9 mouse cellular contexts compared by ENCODE assay signal in the genomic region with DNA sequence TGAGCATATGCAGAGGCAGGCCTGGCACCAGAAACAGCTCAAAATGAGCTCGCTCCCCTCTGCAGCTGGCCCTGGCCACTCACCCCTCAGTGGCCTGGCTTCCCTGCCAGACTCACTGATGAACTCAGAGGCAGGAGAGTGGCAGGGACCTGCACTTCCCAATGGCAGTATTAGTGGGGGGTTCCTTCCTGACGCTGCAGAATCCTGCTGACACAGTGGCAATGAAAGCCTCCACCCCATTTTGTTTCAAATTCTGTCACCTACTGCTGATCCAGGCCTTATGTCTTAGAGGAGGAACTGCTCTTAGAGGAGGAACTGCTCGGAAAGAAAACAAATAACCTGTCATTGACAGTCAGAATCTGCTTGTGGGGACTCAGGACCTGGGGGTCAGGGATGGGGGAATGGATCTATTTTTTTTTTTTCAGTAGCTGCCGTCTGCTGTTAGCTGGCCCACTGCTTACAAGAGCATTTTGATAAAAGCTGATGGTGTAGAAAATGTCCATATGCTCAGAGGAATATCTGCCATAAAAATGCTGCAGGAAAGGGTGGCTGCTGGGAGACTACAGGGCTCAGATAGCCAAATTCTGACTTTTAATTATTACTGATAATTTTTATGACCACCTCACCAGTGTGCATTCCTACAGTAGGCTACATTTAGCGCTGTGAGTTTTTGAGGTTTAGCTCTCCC. TPM values are rescaled to one million over a fixed set of nuclear protein-coding genes. Genes with fewer than 3 reads are reported as not detected.
DNase-seq lines count a peak whose midpoint lies in the region; ATAC-seq lines count a peak whose summit lies in the region.
"Had no signal": no experiment of that assay in that cellular context is flagged by ENCODE, and none has a peak within 500 bp of the region (broad histone marks: within the 10 kb centered on the region; RNA-seq: fewer than 3 reads in every experiment).

No protein-coding gene starts in this region.

- H3K27ac ChIP-seq in heart, embryonic 15.5 days = peak overlapping the region; percentile 80
- no peak overlapping the region for H3K27ac ChIP-seq in midbrain, embryonic 13.5 days
- H3K27ac ChIP-seq in midbrain, embryonic 11.5 days (ENCODE audit: low read depth, low read length) = no peak overlapping the region
- peak overlapping the region; percentile 13; the same call in 1 of the 2 replicates for H3K27ac ChIP-seq in stomach, embryonic 16.5 days (ENCODE audit: low read length)
- H3K27ac ChIP-seq: midbrain, embryonic 12.5 days had no signal

- no peaks in the 10 kb centered on the region for H3K27me3 ChIP-seq in heart, embryonic 15.5 days
- H3K27me3 ChIP-seq in midbrain, embryonic 13.5 days = no peaks in the 10 kb centered on the region
- no peaks in the 10 kb centered on the region for H3K27me3 ChIP-seq in midbrain, embryonic 11.5 days (ENCODE audit: control insufficient read depth, insufficient read depth, low read length)
- H3K27me3 ChIP-seq in stomach, embryonic 16.5 days (ENCODE audit: control insufficient read depth, insufficient read depth, low read length) = no peaks in the 10 kb centered on the region
- H3K27me3 ChIP-seq: midbrain, embryonic 12.5 days had no signal

- H3K4me3 ChIP-seq in heart, embryonic 15.5 days = no peak overlapping the region
- H3K4me3 ChIP-seq in midbrain, embryonic 13.5 days (replicated peaks) = no peak overlapping the region
- H3K4me3 ChIP-seq in midbrain, embryonic 11.5 days (ENCODE audit: low read depth, low read length) = no peak overlapping the region
- H3K4me3 ChIP-seq in stomach, embryonic 16.5 days (replicated peaks; ENCODE audit: low read length) = no peak overlapping the region
- H3K4me3 ChIP-seq: midbrain, embryonic 12.5 days had no signal

- H3K9ac ChIP-seq in heart, embryonic 15.5 days = no peak overlapping the region
- peak overlapping the region; percentile 42; the same call in 1 of the 2 replicates for H3K9ac ChIP-seq in midbrain, embryonic 13.5 days (replicated peaks)
- no peak overlapping the region for H3K9ac ChIP-seq in midbrain, embryonic 11.5 days (ENCODE audit: low read length)
- no peak overlapping the region for H3K9ac ChIP-seq in stomach, embryonic 16.5 days (ENCODE audit: low read length)

- H3K4me2 ChIP-seq in heart, embryonic 15.5 days = 0 out of 2 replicates have a peak overlapping the region, but pooled peaks have one; percentile 21
- no peak overlapping the region for H3K4me2 ChIP-seq in midbrain, embryonic 13.5 days (replicated peaks)
- no peak overlapping the region for H3K4me2 ChIP-seq in midbrain, embryonic 11.5 days
- no peak overlapping the region for H3K4me2 ChIP-seq in stomach, embryonic 16.5 days (ENCODE audit: low read depth, low read length)
- H3K4me2 ChIP-seq: midbrain, embryonic 12.5 days had no signal

- H3K4me1 ChIP-seq in heart, embryonic 15.5 days (replicated peaks) = peaks cover 94% of the 10 kb centered on the region
- H3K4me1 ChIP-seq in midbrain, embryonic 13.5 days (replicated peaks) = peaks cover 43% of the 10 kb centered on the region
- H3K4me1 ChIP-seq in midbrain, embryonic 11.5 days (ENCODE audit: control insufficient read depth, insufficient read depth, low read length) = no peaks in the 10 kb centered on the region
- peaks cover 41% of the 10 kb centered on the region for H3K4me1 ChIP-seq in stomach, embryonic 16.5 days (ENCODE audit: control insufficient read depth, insufficient read depth, low read length)

- 40% methylated on average over 5 of the region's 5 CpGs for WGBS in heart, embryonic 15.5 days
- WGBS in midbrain, embryonic 13.5 days = 65% methylated on average over 5 of the region's 5 CpGs
- 55% methylated on average over 5 of the region's 5 CpGs for WGBS in midbrain, embryonic 11.5 days
- 42% methylated on average over 5 of the region's 5 CpGs for WGBS in stomach, embryonic 16.5 days

- ATAC-seq in heart, embryonic 15.5 days (replicated peaks; ENCODE audit: insufficient number of reproducible peaks, insufficient read depth, low FRiP score, low read depth) = no peak
- ATAC-seq in midbrain, embryonic 13.5 days = no peak
- ATAC-seq in midbrain, embryonic 11.5 days (ENCODE audit: low FRiP score) = no peak
- 0 out of 2 replicates have a peak, but pooled peaks have one; percentile 3 for ATAC-seq in granulocyte monocyte progenitor cell, adult 5-6 weeks (replicated peaks; ENCODE audit: poor library complexity, severe bottlenecking)
- no peak for ATAC-seq in stomach, embryonic 16.5 days (ENCODE audit: insufficient read depth, low FRiP score)
- ATAC-seq in activated CD4-positive, CD25-positive, alpha-beta regulatory T cell, adult 4 months = no peak

- intact Hi-C loops in heart, postnatal 25 days (cut with DNase I) = no loop called here

- DNase-seq in heart, postnatal 25 days (ENCODE audit: low spot score) = no peak
- no peak for DNase-seq in midbrain, embryonic 11.5 days (ENCODE audit: low spot score, missing footprints)
- no peak for DNase-seq in right cerebral cortex, postnatal 36 days (ENCODE audit: low spot score in 2 of 2)

- H3K9me3 ChIP-seq in heart, embryonic 15.5 days (replicated peaks) = no peaks in the 10 kb centered on the region
- no peaks in the 10 kb centered on the region for H3K9me3 ChIP-seq in midbrain, embryonic 13.5 days
- H3K9me3 ChIP-seq in midbrain, embryonic 11.5 days (ENCODE audit: control insufficient read depth, low read length) = no peaks in the 10 kb centered on the region
- no peaks in the 10 kb centered on the region for H3K9me3 ChIP-seq in stomach, embryonic 16.5 days (replicated peaks; ENCODE audit: control insufficient read depth, low read length)
- H3K9me3 ChIP-seq: midbrain, embryonic 12.5 days had no signal

- H3K36me3 ChIP-seq in heart, embryonic 15.5 days = peaks cover 4% of the 10 kb centered on the region; the same call in 1 of the 2 replicates
- peaks cover 14% of the 10 kb centered on the region for H3K36me3 ChIP-seq in midbrain, embryonic 13.5 days
- H3K36me3 ChIP-seq in midbrain, embryonic 11.5 days (ENCODE audit: control insufficient read depth, insufficient read depth, low read length) = no peaks in the 10 kb centered on the region; the same call in 1 of the 2 replicates
- no peaks in the 10 kb centered on the region for H3K36me3 ChIP-seq in stomach, embryonic 16.5 days (ENCODE audit: control insufficient read depth, insufficient read depth, low read length)

RNA-seq across cellular contexts. Expression of a gene that starts 13.5 kb away (rescaled TPM):
- polyA plus RNA-seq in heart, embryonic 15.5 days (2015; fragmentation: Nextera tagmentation; extraction: Ambion mirVana) = 69.3 and 80.4 TPM in 2 replicates
- total RNA-seq in heart, postnatal 25 days (2021) = 100 to 1,000 TPM; 166 to 177 TPM
- polyA plus RNA-seq in midbrain, embryonic 13.5 days (2015; fragmentation: Nextera tagmentation; extraction: Ambion mirVana) = 64.3 and 67.4 TPM in 2 replicates
- 62.6 and 69.0 TPM in 2 replicates for polyA plus RNA-seq in midbrain, embryonic 11.5 days (2014; fragmentation: Nextera tagmentation; extraction: Ambion mirVana)
- 36.1 and 48.5 TPM in 2 replicates for total RNA-seq in granulocyte monocyte progenitor cell, adult 5-6 weeks (2014; fragmentation: Nextera tagmentation)
- 43.7 and 45.4 TPM in 2 replicates for total RNA-seq in granulocyte monocyte progenitor cell, adult 5-6 weeks (2017)
- 79.0 and 84.6 TPM in 2 replicates for polyA plus RNA-seq in stomach, embryonic 16.5 days (2015; fragmentation: Nextera tagmentation; extraction: Ambion mirVana)
- 10 to 100 TPM; 43.6 to 48.5 TPM for polyA plus RNA-seq in activated CD4-positive, CD25-positive, alpha-beta regulatory T cell, adult 4 months (2017; shearing (Covaris generic))

RNA-seq across cellular contexts. Expression of a gene that starts 48.9 kb away (rescaled TPM):
- 0.58 TPM in 1 of 2 replicates, not detected in the other for polyA plus RNA-seq in heart, embryonic 15.5 days (2015; fragmentation: Nextera tagmentation; extraction: Ambion mirVana)
- total RNA-seq in heart, postnatal 25 days (2021) = not detected
- polyA plus RNA-seq in midbrain, embryonic 13.5 days (2015; fragmentation: Nextera tagmentation; extraction: Ambion mirVana) = 37.0 and 40.5 TPM in 2 replicates
- 9.3 and 10.2 TPM in 2 replicates for polyA plus RNA-seq in midbrain, embryonic 11.5 days (2014; fragmentation: Nextera tagmentation; extraction: Ambion mirVana)
- total RNA-seq in granulocyte monocyte progenitor cell, adult 5-6 weeks (2014; fragmentation: Nextera tagmentation) = not detected in 2 replicates
- total RNA-seq in granulocyte monocyte progenitor cell, adult 5-6 weeks (2017) = not detected in 2 replicates
- polyA plus RNA-seq in stomach, embryonic 16.5 days (2015; fragmentation: Nextera tagmentation; extraction: Ambion mirVana) = 0.94 and 1.3 TPM in 2 replicates
- not detected for polyA plus RNA-seq in activated CD4-positive, CD25-positive, alpha-beta regulatory T cell, adult 4 months (2017; shearing (Covaris generic))

RNA-seq across cellular contexts. Expression of a gene that starts 51.8 kb away (rescaled TPM):
- 36.9 and 39.1 TPM in 2 replicates for polyA plus RNA-seq in heart, embryonic 15.5 days (2015; fragmentation: Nextera tagmentation; extraction: Ambion mirVana)
- 10 to 100 TPM; 64.6 to 71.9 TPM for total RNA-seq in heart, postnatal 25 days (2021)
- polyA plus RNA-seq in midbrain, embryonic 13.5 days (2015; fragmentation: Nextera tagmentation; extraction: Ambion mirVana) = 34.6 and 36.6 TPM in 2 replicates
- 24.6 and 26.5 TPM in 2 replicates for polyA plus RNA-seq in midbrain, embryonic 11.5 days (2014; fragmentation: Nextera tagmentation; extraction: Ambion mirVana)
- total RNA-seq in granulocyte monocyte progenitor cell, adult 5-6 weeks (2014; fragmentation: Nextera tagmentation) = 16.9 and 18.4 TPM in 2 replicates
- 4.7 and 6.6 TPM in 2 replicates for total RNA-seq in granulocyte monocyte progenitor cell, adult 5-6 weeks (2017)
- 23.0 and 25.6 TPM in 2 replicates for polyA plus RNA-seq in stomach, embryonic 16.5 days (2015; fragmentation: Nextera tagmentation; extraction: Ambion mirVana)
- polyA plus RNA-seq in activated CD4-positive, CD25-positive, alpha-beta regulatory T cell, adult 4 months (2017; shearing (Covaris generic)) = 10 to 100 TPM; 14.9 to 18.7 TPM

RNA-seq across cellular contexts. Expression of a gene that starts 51.8 kb away (rescaled TPM):
- 49.3 and 73.2 TPM in 2 replicates for polyA plus RNA-seq in heart, embryonic 15.5 days (2015; fragmentation: Nextera tagmentation; extraction: Ambion mirVana)
- 10 to 100 TPM; 23.3 to 27.1 TPM for total RNA-seq in heart, postnatal 25 days (2021)
- polyA plus RNA-seq in midbrain, embryonic 13.5 days (2015; fragmentation: Nextera tagmentation; extraction: Ambion mirVana) = 107 and 110 TPM in 2 replicates
- 62.5 and 63.5 TPM in 2 replicates for polyA plus RNA-seq in midbrain, embryonic 11.5 days (2014; fragmentation: Nextera tagmentation; extraction: Ambion mirVana)
- 3.8 and 10.6 TPM in 2 replicates for total RNA-seq in granulocyte monocyte progenitor cell, adult 5-6 weeks (2014; fragmentation: Nextera tagmentation)
- 3.8 and 6.3 TPM in 2 replicates for total RNA-seq in granulocyte monocyte progenitor cell, adult 5-6 weeks (2017)
- 93.5 and 107 TPM in 2 replicates for polyA plus RNA-seq in stomach, embryonic 16.5 days (2015; fragmentation: Nextera tagmentation; extraction: Ambion mirVana)
- polyA plus RNA-seq in activated CD4-positive, CD25-positive, alpha-beta regulatory T cell, adult 4 months (2017; shearing (Covaris generic)) = 100 to 1,000 TPM; 149 to 193 TPM

Comparison
In these comparisons a context has a peak if more than half of its experiments do, and no peak if none do; other contexts are left out.
1. H3K27ac ChIP-seq: peak in heart, embryonic 15.5 days (single experiment) and stomach, embryonic 16.5 days (single experiment); none in midbrain, embryonic 13.5 days (single experiment) and midbrain, embryonic 11.5 days (single experiment).